Mouse (Mus musculus) fibroblast of lung, adult 2 months (primary cell): Measurements from ENCODE around the gene Skil.

ENCODE experiments used
- DNase-seq: peaks from one replicate; pipeline ENCODE4 v3.0.0-alpha.2; 2011; ENCODE audit warnings: low read depth

Gene Skil

DNA sequence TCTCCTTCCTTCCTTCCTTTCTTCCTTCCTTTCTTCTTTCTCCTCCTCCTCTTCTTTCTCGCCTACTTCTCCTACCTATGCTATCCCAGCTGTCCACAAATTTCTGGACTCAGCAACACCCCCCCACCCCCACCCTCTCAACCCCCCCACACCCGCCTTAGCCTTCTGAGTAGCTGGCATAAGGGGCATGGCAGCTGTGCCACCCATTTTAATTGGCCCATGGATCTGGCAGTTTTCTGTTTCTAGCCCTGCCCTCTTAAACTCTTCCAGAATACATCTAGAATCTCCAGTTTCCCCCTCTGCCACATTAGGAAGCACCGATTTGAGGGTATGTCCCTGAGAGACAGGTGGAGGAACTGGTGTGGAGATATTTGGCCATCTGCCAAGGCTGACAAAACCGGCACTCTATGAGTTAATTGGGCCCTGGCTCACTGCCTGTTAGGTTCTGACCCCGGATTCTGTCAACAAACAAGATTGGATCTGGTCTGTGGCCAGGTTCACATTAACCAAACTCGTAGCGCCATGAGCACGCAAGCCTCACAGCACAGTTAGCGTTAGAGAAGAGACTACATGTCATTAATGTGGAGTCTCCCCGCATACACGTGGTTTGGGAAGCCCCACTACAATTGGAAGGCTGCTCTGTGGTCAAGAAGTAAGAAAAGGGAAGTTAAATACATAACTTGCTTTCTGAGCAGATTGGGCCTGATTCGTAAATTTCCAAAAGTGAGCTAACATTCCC lies 11.2 kb upstream of the Skil start:
- no peak for DNase-seq

DNA sequence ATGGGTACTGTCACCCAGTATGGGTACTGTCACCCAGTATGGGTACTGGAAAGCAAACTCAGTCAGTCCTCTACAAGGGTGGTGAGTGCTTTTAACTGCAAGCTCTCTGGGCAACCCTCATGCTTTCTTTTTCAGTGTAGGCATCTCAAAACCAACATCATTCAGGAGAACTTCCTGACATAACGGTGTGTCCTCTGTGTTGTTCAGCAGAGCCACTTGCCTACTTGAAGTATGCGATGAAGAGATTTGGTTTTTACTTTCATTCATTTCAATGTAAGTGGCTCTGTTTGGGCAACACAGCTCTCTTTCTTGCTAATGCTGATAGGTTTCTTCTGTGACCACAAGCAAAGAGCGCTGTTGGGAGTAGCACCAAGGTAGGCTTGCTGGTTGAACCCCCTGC lies 9.9 kb upstream of the Skil start:
- no peak for DNase-seq

DNA sequence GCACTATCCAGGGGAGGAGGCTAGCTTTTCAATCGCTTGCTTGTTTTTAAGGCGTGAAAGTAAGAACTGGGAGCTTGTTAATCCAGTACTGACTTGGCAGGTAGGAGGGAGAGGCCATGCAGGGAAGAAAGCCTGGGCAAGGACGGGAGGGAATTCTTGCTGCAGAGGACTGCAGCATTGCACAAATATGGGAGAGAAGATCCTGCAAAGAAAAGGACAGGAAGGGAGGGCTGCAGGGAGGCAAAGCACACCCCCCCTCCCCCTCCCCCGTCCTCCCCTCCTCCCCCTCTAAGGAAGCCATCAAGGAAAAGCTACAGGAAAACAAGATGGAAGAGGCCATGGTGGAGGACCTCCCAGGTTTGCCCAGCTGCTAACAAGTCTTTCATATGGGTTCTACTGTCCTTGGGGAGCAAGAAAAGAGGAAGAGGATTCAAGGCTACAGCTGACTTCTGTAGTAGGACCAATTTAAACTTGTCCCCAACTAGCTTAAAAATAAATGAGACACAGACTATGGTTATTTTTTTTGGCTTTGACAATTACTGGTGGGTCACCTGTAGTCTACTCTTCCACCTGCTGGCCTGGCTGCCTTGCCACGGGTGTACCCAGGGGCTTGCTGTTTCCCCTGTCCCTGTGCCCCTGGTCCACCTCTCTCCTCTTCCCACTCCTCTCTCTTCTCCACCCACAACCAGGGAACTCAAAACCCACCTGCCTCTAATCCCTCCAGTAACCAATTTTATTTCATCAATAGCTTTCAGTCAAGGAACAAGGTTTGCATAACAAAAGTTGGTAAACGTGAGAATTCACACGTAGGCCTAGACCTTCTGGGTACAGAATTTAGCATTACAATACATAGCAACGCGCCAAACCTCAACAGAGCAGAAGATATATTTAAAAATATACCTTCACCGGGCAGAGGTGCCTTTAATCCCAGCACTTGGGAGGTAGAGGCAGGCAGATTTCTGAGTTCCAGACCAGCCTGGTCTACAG lies 5.8 kb upstream of the Skil start:
- DNase-seq, result no peak

DNA sequence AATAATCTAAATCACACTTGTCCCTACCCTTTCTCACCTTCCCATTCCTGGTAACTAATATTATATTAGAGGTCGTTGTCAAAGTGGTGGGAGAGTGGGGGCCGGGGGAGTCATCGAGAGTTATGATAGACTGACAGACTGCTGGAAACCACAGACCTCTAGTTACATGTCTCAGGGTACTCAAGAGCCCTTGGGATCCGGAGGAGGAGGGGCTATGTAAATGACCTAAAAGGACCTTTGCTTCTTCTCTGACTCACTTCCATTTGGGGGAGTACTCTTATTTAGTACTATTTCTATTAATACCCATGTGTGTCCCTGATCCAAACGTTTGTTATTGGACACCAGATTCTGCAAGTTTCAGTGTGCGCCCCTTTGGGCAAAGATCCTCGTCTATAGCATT lies 4.9 kb upstream of the Skil start:
- no peak for DNase-seq

DNA sequence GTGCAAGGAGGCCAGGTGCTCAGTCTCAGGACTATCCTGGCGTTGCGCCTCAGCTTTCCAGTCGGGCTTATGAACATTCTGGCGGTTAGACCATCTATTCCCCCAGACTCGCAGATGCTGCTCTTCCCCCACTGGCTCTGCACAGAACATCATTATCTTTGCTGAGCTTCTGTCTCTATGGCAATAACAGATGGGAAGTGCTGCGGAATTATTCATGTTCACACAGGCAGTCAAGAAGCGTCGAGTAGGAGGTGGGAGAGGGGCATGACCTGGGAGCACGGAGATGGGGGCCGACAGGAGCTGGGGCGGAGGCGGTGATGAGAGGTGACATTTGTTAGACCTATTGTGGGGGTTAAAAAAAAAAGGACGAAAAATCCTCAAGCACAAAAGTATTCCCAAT lies 1.7 kb upstream of the Skil start:
- DNase-seq, result no peak

DNA sequence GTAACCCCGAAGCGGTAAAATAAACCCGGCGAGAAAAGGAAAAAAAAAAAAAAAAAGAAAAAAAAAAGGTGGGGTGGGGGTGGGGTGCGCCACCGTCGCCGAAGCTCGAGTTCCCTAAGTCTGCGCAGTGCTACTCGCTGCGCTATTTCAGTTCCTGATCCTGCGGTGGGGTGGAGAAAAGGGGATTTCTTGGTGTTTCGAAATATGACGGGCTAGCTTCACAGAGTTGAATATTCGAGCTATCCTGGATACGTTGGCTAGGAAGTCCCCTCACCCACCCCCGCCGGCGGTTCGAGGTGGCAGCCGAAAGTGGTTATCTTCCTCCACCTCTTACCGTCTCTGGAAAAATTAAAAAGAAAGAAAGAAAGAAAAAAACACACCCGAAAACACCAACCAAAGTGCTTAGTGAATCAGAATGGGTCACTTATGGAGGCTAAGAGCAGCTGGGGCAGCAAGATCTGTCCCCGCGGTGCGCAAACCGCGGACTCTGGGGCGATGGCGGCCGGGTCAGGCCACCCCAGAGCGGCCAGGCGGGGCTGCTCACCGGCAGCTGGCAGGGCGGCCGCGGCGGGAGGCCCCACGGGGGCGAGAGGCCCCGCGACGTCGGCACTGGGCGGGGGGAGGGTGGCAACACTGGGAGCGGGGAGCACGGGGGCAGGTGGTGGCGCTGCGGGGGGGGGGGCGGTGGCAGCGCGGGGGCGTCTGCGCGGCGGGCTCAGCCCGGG lies 1.1 kb upstream of the Skil start:
- DNase-seq, result peak; percentile 56

DNA sequence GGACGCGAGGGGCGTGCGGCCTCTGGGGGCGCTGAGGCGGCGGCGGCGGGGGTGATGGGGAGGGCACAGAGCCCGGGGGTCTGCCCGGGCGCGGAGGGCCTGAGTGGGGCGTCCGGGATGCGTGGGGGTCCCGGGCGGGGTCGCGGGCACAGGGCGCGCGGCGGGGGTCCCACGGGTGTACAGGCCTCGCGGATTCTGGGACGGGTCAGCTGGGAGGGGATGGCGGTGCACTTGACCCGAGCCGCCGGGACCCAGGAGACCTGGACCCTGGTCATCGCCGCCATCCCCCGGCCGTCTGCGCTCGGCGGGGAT lies 277 bp downstream of the Skil start:
- DNase-seq, result no peak

DNA sequence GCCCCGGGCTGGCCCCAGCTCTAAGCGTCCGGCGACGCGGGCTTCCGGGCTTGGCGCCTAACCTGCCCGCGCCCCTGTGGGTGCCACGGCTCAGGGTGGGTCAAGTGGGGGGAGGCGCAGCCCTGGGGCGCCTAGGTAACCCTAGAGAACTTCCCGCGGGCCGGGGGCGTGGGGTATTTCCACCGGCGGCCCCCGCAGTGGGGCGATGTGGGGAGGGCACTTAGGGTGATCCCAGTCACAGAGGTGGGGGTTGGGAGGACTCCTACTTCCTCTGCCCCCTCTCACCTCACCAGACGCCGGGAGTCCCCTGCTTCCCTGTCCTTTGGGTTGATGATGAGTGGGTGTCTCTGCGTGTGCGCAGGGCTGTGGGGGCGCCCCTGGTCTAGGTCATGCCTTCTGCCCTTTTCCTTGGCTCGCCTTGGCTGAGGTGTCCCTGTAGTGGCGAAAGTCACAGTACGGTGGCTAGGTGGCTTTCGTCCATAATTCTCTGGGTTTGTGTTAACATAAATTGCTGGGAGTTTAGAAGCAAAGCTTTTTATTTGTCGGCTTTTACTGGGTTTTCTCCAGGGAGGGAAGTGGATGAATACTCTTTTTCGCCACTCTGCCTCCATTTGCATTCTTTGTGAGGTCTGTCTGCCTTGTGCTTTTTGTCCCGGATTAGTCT lies 765 bp downstream of the Skil start:
- no peak for DNase-seq

DNA sequence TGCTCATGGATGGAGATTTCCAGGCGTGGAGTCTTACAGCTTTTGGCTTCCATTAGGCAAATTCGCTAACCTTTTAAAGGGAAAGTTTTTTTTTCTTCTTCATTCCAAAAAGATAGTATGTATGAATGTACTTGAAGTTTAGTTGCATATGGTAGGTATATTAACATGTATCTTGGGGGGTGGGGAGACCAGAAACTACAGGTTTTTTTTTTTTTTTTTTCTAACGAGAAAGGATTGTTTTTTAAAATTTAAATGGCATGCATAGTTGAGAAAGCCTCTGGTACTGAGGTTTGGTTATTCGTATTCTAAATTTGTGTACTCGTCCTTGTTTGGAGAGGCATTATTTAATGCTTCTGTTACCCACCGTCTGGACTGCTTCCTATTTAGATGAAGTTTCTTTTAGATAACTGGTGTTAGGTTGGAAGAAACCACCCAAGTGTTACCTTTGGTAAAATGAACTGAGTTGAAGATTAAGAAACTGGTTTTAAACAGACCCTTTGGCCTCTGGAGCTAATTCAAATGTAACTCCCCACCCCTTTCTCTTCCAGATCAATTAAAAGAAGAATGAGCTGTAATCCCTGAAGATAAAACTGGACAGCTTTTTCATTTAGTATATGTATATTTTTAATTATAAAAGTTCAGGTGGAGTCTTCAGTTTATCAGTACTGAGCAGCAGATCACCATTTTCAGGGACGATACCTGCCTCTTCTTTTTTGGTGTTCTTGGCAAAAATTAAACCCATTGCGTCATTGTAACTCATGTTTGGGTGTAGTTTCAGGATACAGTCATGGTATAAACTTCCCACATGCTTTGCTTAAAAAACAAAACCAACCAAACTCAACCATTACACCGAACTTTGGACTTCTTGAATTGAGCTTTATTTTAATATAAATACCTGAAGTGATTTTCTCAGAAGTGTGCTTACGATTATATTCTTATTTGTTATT lies 1.6 kb downstream of the Skil start:
- no peak for DNase-seq

DNA sequence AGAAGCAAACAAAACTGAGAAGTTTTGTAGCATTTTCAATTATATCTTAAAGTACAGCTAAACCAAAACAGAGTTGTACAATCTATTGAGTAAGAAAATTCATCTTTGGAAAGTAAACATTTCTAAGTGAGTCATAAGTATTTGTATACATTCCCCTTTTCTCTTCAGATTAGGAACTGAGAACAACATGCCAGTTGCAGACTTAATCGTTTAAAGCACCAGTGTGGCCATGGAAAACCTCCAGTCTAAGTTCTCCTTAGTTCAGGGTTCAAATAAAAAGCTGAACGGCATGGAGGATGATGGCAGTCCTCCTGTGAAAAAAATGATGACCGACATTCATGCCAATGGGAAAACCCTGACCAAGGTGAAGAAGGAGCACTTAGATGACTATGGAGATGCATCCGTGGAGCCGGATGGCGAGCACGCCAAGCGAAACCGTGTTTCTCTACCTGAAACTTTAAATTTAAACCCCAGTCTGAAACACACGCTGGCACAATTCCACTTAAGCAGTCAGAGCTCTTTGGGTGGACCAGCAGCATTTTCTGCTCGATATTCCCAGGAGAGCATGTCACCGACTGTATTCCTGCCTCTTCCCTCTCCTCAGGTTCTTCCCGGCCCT lies 2.4 kb downstream of the Skil start:
- DNase-seq, result no peak

DNA sequence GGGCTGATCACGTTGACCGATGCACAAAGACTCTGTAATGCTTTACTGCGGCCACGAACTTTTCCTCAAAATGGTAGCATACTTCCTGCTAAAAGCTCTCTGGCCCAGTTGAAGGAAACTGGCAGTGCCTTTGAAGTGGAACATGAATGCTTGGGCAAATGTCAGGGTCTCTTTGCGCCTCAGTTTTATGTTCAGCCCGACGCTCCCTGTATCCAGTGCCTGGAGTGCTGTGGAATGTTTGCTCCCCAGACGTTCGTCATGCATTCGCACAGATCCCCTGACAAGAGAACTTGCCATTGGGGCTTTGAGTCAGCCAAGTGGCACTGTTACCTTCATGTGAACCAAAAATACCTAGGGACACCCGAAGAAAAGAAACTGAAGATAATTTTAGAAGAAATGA lies 3.1 kb downstream of the Skil start:
- DNase-seq, result no peak

DNA sequence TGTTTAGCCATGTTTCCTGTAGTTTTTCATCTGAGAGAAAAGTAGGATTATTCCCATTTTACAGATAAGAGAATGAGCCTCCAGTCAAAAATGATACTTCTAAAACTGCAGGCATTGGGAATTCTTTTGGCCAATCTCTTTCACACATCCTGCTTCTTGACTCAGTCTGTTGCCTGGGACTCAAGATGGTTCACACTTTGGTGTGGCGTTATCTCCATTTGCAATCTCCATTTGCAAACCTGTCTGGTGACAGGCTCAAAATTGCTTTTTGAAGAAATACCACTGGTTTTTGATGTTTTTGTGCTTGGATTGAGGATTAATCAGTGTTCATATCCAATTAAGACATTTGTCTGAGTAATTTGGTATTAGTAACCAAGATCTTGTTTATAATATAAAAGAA lies 3.7 kb downstream of the Skil start:
- no peak for DNase-seq

DNA sequence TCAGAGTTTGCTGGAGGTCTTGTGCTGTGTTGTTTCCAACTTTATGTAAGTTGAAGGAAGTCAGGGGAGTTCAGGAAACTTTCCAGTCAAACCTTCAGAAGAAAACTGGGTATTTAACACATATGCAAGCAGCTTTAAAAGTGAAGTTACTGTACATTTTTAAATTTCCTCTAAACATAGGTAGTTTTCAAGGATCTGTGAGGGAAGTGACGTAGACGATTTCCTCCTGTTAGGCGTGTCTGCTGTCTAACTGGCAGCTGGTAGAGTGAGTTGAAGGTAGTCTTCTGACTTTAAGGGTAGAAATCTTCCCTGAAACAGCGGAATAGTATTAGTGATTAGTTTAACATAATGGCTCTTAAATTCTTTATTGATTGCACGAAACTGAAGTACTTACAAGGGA lies 5.2 kb downstream of the Skil start:
- DNase-seq, result no peak

DNA sequence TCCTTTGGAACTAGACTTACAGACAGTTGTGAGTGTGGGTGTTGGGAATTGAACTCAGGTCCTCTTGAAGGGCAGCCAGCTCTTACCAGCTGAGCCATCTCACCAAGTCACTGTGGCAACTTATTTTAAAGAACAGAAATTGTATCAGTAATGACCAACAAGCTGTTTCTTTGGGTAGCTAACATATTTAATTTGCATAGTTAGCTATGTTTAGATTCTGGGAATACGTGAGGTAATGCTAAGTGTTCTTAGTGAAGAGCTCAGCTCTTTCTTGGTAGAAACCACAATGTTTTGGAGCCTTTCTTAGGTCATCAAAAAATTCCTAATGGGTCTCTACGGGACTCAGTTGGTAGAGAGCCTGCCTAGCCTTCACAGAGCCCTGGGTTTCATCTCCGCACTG lies 5.9 kb downstream of the Skil start:
- no peak for DNase-seq

DNA sequence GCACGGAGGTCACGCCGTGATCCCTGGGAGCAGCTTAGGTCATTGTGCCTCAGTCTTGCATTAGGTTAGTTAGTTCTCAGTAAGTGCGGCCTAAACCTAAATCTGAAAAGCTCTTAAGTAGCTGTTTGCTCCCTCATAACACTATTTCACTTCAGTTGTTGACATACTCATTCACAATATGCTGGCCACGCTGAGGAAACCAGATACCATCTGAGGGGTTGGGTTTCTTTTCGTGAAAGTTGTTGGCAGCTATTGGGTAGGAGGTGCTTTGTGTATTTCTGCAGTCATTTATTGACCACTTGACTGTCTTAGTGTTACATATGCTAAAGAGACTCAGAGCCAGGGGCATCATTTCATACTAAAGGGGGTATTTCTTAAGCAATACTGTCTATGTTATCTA lies 10.1 kb downstream of the Skil start:
- DNase-seq, result no peak

DNA sequence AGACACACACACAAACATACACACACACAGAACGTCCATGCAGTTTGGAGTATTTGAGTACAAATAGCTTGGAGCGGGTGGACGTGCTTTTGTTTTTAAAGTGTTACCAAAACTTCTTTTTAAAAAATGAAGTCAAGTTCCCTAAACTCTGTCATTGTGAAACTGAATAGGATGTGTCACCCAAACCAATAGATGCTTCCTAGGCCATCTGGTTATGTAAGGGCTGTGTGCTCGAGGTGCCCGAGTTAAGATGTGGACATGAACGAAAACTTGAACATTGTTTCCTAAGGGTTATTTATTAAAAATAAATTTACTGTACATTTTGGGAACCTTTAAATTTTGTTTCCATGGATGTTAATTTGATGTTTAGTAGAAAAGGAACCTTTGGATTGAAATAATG lies 11.7 kb downstream of the Skil start:
- no peak for DNase-seq

DNA sequence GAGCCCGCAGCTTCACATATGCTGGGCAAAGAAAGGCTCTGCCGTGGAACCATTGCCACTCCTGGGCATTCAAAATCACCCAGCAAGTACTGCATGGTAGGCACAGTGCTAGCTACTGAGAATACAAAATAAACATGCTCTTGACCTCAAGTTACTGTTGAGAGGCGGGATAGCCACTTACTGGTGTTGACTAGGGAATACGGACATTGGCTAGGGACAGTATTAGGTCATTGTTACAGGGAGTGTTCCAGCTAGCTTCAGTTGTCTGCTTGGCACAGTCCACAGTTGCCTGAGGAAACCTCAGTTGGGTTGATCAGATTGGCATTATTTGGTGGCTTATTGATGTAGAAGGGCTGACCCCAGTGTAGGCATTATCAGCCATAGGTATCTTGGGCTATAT lies 12.8 kb downstream of the Skil start:
- DNase-seq, result no peak

DNA sequence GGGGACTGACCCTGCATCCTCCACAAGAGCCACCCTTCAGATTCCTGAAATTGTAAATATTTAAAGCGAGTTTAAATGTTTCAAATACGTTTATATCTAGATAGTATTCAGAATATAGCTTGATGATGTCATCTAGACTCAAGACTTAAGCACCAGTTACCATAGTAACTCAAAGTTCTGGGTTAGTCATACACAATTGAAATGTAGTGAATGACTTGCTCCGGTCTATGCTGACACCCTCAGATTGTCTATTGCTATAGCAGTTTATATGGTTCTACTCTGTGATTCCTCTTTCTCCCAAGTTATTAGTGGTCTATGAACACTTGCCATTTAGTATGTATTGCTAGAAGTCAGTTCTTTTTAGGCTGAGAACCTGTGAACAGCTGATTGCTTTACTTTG lies 14.2 kb downstream of the Skil start:
- no peak for DNase-seq

DNA sequence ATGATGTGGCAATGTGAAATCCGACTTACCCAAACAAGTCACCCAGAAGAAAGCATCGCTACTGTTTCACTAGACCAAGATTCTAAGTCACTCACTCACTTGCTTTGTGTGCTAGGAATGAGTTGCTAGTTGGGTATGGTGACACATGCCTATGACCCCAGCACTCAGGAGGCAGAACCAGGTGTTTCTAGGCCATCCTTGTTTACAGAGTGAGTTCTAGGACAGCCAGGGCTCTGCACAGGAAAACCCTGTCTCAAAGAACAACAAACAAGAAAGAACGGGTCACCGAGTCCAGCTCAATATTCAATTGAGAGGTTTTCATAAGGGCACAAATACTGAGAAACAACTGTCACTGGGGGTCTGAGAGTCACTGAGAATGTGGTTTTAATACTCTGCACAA lies 28.2 kb downstream of the Skil start:
- DNase-seq, result no peak

DNA sequence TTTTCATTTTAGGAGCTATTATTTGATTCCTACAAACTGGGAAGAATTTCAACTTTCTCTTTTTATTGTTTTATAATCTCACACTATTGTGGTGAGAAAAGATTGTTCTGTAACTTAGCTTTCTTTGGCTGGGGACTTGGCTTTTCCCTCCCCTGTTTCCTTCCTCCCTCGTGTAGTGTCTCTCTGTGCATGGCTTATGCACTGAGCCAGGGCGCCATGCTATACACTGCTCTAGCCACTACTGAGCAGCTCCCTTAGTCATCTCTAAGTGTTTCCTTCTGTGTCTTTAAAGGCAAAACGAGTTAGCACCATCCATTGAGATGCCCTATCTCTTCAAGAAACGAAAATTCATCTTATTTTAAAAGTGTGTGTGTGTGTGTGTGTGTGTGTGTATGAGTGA lies 31.4 kb downstream of the Skil start:
- no peak for DNase-seq

DNA sequence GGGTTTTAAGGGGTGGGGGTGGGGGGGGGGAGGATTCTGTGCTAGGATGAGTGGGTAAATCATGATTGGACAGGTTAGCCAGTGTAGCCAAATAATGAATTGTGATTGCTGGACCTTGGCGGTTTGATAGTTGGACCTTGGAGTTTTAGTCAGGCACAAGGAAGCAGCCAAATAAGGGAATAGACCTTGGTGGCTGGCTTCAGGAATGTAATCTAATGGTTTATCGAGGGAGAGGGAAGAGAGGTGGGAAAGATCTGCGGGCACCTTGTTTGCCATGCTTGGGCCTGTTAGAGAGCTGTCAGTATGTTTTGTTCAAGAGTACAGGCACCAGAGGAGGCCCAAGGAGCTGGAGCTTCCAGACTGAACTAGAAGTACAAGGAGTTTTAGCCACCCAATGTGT lies 32.0 kb downstream of the Skil start:
- no peak for DNase-seq
